Mouse (Mus musculus) T-helper 1 cell (primary cell): ENCODE results near the gene Zfp148.
"Not testable (repeated sequence)": the region's sequence is repeated elsewhere in the genome, so short reads cannot be mapped to it uniquely, and the experiment has no call there.

ENCODE experiments used
- in situ Hi-C: fragments of 300-600 bp; cut with MboI, MseI; formaldehyde crosslinking; loops from one replicate; pipeline ENCODE4 v1.15.1; 2025; ENCODE audit warnings: high pct_unique_total_duplicates

The Zfp148 gene

GRCm38 (mm10) chr16:33461416-33461815 is 80.8 kb downstream of the Zfp148 start:
- in situ Hi-C loops, result no loop called here

GRCm38 (mm10) chr16:33464509-33465241 is 84.0 kb downstream of the Zfp148 start:
- in situ Hi-C loops, result no loop called here

- in situ Hi-C loops, result no loop called here
These were observed 84.6 kb downstream of the Zfp148 start for GRCm38 (mm10) chr16:33465242-33465614.

GRCm38 (mm10) chr16:33467451-33467850 is 86.8 kb downstream of the Zfp148 start:
- in situ Hi-C loops, result no loop called here

GRCm38 (mm10) chr16:33469973-33470372 is 89.3 kb downstream of the Zfp148 start:
- in situ Hi-C loops, result no loop called here

GRCm38 (mm10) chr16:33474381-33474780 is 93.7 kb downstream of the Zfp148 start:
- in situ Hi-C loops, result no loop called here

GRCm38 (mm10) chr16:33479926-33480325 is 99.3 kb downstream of the Zfp148 start:
- in situ Hi-C loops, result no loop called here

GRCm38 (mm10) chr16:33481148-33481547 is 100.5 kb downstream of the Zfp148 start:
- in situ Hi-C loops, result no loop called here

- in situ Hi-C loops, result no loop called here
These were observed 101.7 kb downstream of the Zfp148 start for GRCm38 (mm10) chr16:33482309-33482708.

- in situ Hi-C loops, result no loop called here
These were observed 107.1 kb downstream of the Zfp148 start for GRCm38 (mm10) chr16:33487709-33488108.

GRCm38 (mm10) chr16:33494374-33494773 is 113.7 kb downstream of the Zfp148 start:
- in situ Hi-C loops, result no loop called here

GRCm38 (mm10) chr16:33508082-33508481 is 127.4 kb downstream of the Zfp148 start:
- in situ Hi-C loops, result no loop called here

- in situ Hi-C loops, result not testable (repeated sequence)
These were observed 128.6 kb downstream of the Zfp148 start for GRCm38 (mm10) chr16:33509231-33509630.

- in situ Hi-C loops, result not testable (repeated sequence)
These were observed 130.2 kb downstream of the Zfp148 start for GRCm38 (mm10) chr16:33510856-33511255.

- in situ Hi-C loops, result no loop called here
These were observed 131.9 kb downstream of the Zfp148 start for GRCm38 (mm10) chr16:33512555-33512954.

- in situ Hi-C loops, result no loop called here
These were observed 136.3 kb downstream of the Zfp148 start, which contains the start of gene Slc12a8 for GRCm38 (mm10) chr16:33516807-33517565. Gene Slc12a8 (plus strand): TSS chr16:33517328.

GRCm38 (mm10) chr16:33517627-33518026 is 137.0 kb downstream of the Zfp148 start:
- in situ Hi-C loops, result no loop called here

GRCm38 (mm10) chr16:33518236-33518635 is 137.6 kb downstream of the Zfp148 start:
- in situ Hi-C loops, result no loop called here

- in situ Hi-C loops, result no loop called here
These were observed 139.4 kb downstream of the Zfp148 start for GRCm38 (mm10) chr16:33519916-33520568.

- in situ Hi-C loops, result no loop called here
These were observed 141.9 kb downstream of the Zfp148 start for GRCm38 (mm10) chr16:33522516-33522915.

- in situ Hi-C loops, result no loop called here
These were observed 142.9 kb downstream of the Zfp148 start for GRCm38 (mm10) chr16:33523571-33523970.
